Mouse (Mus musculus) adrenal gland (tissue): ENCODE measurements around the gene Brinp3.
"Not testable (repeated sequence)": the region's sequence is repeated elsewhere in the genome, so short reads cannot be mapped to it uniquely, and the experiment has no call there.

Source experiments
- intact Hi-C: fragments of 180-260 bp; cut with DNase I; formaldehyde crosslinking; loops from one replicate; pipeline ENCODE4 v1.15.1; 2025
- long read RNA-seq, 2 experiments: library from polyadenylated mRNA; unstranded; transcript quantifications; one replicate each; pipeline ENCODE4 v2.0.0; 2020; ENCODE audit warnings: borderline replicate concordance in 1 of 2; ENCODE audit not compliant: insufficient replicate concordance in 1 of 2

Gene Brinp3
- long read RNA-seq, experiment 1: 0 reads
- long read RNA-seq, experiment 2: 0 reads

DNA sequence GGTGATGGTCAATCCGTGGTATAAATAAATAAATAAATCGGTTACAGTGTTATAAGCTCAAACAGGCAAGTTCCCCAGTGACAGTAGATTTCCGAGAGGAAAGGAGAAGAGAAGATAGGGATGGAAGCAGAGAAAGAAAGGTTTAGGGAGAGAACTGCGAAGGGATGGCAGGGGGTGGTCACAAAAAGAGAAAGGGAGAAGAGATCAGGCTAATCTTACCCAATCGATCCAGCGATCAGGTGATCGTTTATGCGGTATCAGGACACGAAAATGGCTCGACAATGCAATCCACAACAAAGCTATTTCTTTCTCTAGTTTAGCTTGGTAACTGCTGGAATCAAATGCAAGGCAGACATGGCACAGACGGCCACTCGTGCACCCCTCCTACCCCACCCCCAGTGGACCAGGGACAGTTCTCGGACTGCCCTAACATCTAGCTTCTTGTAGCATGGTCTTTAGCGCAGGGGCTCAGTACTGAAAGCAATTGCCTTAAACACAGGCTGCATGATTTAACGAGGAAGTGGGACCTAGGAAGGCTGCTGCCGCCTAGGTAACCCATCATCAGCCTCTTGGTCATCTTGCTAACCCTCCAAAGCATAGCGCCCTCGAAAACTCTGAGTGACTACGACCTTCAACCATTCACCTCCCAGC, at the start of gene Brinp3:
Gene Brinp3 (plus strand): TSS at position 80 of the 651 bp plus-strand sequence.
- intact Hi-C loops: no loop called here

DNA sequence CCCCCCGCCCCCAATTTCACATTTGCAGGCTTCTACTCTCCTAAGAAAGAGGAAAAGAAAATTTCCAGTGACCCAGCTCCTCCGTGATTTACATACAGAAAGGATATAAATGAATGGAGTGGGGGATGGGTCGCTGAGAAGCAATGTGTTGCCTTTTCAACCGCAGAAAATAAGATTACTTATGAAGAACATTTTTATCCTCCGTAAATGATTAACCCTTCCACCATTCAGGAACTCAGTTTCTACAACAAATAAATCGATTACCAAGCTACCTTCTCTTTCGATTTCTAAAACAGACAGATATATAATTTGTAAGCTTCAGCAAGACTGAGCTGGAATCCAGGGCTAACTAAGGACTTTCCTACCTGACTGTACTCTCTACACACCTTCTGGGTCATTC, 339 bp upstream of the Brinp3 start:
- intact Hi-C loops: no loop called here

DNA sequence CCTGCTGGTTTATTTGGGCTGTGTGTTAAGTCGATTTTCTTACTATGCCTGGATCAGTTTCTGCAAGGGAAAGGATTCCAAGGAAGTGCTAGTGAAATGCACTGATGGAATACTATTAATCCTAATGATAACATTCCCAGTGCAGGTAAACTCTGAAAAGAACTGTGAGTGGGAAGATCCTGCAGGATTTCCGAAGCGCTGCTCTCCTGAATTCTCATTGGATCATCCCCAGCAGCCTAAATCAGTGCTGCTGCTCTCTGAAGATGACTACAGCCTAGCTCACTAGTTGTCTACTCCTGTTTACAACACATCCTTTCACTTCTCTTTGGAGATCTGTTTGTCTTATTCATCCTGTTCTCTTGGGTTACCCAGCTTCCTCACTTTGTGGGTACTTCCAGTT, 826 bp downstream of the Brinp3 start:
- intact Hi-C loops: no loop called here

DNA sequence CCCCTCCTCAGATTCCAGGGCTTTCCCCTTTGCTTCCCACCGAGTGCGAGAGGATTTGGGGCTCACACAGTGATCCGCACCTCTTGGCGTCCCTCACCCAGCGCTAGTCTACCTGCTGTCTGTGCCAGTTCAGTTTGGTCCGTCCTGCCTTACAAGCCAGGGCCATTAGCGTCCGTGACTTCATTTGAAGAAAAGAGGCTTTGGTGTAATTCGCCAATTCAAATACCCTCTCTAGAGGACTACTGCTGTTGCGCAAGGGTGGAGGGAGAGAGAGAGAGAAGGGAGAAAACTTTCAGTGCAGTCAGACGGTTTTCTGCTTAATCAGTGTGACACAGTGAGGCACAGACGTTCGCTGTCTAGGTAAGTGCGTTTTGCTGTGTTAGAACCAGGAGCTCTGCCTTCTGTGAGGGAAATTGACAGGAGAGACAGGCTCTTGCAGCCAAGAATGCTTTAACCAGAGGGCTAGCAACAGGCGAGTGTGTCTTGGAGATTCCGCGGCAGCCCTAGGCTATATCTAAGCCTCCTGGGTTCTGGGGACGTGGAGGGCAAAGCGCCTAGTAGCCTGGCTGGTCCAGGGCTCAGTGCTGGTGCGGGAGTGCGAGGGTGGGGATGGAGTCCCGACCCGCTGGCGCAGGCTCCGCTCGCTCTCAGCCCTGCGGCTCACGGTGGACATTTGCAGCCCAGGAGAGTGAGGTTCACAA, 3.0 kb downstream of the Brinp3 start:
- intact Hi-C loops: no loop called here

DNA sequence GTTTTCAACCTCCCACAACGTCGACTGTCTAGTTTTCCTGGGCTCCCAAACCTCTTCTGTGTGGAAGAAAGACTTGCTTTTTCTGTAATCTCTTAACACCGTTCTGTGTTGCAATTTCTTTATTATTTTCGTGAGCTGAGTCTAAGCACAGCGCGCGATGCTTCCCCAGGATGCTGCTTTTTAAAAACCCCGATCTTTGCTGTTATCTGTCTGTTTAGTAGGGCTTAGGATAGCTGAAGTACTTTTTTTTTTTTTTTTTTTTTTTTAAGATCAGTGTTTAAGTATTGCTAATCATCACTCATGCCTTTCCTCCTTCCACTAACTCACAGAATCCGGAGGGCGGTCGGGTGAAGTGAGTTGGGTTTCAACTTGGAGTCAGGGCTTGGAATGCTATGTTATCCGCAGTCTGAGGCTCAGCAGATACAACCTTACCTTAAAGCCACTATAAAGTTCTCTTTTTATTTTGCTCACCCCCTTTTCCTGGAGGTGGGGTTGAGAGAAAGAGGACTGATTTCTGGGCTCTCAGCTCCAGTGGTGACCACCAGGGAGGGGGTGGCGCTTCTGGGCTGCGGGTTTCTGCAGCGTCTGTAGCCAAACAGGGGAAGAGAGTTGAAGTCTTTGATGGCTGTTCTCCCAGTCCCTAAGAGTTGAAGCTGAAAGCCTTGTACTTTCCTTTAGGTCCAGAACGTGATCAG, 3.7 kb downstream of the Brinp3 start:
- intact Hi-C loops: no loop called here

DNA sequence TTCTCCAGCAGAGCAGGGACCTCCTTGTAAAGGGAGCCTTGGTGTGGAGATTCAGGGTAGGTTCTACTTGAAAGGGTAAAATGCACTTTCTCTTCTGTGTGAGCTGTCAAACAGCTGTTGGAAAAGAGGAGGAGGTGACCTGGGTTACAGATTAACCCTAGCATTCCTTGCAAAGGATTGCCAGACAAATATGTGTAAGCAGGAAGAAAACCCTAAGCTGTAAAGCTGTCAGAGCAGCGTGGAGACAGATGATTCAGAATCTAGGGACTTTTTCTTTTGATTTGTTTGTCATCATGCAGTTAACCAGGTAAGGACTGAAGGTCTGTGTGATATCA, 4.2 kb downstream of the Brinp3 start:
- intact Hi-C loops: no loop called here

DNA sequence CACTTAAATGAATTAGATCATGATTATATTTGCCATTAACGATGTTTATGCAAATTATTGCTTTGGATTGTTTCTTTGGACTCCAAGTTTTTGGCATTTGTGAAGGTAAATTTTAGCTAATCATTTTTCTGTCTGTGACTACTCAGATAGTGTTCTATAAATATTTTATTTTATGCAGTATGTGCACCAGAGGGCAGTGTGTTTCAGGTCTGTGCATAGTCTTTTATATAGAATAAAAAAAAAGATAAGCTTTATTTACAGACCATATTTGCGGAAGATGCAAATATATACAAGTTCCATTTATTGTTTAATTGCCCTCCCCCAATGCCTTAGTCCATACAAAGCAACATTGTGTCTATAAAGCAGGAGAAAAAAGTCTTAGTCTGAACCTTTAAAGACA, 20.8 kb downstream of the Brinp3 start:
- intact Hi-C loops: no loop called here

DNA sequence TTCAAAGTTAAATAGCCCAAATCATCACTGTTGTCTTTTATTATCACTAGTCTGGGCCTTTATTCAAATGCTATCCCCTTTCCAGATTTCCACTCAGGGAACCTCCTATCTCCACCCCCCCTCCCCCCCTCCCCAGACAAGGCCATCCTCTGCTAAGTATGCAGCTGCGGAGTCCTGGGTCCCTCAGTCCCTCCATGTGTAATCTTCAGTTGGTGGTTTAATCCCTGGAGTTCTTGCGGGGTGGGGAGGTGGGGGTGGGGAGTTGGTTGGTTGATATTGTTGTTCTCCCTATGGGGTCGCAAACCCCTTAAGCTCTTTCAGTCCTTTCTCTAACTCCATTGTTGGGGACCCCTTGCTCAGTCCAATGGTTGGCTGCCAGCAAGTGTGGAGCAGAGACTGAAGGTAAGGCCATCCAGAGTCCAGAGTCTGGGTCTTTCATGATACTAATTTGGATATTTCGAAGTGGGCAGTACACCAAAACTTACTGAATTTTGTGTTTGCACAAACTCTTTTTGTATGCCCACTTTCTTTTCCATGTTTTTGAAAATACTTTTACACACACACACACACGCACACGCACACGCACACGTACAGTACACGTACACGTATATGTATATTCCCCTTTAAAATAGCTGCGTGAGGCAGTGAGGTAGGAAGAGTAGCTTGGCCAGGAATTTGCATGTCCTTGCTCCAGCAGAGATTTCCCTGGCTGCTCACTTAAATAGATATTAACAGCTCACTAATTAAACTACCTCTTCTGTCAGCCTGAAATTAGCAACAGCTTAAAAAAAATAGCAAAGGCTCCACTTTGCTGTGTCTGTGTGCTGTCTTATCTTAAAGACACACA, 29.4 kb downstream of the Brinp3 start:
- intact Hi-C loops: no loop called here

DNA sequence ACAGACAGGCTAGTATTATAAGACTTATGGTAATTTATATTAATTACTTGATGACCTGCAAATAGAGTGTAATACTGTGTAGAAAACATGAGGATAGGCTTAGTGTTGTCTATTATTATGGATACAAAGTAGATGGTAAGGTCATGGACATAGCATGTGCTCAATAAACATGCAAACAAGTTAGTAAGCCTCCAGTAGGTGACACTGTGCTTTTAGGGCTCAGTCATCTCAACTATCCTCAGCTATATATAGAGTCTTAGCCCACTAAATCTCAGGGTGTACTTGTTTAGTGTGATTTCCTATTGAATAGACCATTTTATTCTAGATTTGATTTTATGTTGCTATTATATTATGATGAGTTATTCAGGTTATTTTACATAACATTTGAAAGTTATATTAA, 34.0 kb downstream of the Brinp3 start:
- intact Hi-C loops: no loop called here

DNA sequence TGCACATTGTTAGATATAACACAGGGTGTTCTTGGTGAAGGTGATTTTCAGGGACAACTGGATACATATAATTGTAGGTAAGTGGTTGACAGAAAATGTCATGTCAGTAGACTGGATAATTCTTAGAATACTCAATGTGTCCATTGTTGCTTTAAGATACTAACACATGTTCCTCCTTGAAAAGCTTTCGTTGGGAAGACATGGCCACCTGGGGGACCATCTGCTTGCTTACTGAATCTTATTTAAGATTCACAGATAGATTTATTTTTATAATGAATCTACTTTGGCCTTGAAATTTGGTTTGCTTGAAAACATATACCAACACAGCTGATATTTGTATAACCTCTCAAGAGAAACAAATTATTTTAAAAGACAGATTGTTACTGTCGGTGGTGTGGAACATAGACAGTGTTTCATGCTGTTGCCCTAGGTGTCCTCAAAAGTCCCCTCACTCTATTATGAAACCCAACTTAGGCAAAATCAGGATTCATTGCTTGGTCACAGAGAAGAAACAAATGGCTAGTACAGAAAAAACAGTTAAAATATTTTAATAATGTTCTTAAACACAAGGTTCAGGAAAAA, 52.4 kb downstream of the Brinp3 start:
- intact Hi-C loops: no loop called here

DNA sequence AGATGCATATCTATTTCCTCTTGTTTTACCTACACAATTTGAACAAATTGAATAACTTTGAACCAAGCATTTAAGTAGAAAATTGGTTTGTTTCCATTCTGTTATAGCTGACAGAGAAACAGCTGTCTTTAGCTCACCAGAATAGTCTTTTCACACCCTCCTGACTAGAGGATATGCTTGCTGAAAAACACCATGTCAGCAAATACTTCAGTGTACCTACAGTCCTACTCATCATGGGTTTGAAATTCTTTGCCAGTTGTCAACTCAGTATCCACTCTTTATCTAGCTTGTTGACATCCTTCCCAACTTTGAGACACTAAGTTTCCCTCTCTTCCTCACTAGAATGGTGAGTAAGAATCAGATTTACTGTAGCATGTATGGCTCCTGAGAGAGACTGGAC, 62.4 kb downstream of the Brinp3 start:
- intact Hi-C loops: no loop called here

DNA sequence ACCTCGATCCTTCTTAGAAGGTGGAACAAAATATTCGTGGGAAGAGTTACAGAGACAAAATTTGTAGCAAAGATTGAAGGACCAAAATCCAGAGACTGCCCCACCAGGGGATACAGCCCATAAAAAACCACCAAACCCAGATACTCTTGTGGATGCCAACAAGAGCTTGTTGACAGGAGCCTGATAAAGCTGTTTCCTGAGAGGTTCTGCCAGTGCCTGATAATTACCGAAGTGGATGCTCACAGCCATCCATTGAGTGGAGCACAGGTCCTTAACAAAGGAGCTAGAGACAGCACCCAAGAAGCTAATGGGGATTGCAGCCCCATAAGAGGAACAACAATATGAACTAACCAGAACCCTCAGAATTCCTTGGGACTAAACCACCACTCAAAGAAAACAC, 67.6 kb downstream of the Brinp3 start:
- intact Hi-C loops: no loop called here

DNA sequence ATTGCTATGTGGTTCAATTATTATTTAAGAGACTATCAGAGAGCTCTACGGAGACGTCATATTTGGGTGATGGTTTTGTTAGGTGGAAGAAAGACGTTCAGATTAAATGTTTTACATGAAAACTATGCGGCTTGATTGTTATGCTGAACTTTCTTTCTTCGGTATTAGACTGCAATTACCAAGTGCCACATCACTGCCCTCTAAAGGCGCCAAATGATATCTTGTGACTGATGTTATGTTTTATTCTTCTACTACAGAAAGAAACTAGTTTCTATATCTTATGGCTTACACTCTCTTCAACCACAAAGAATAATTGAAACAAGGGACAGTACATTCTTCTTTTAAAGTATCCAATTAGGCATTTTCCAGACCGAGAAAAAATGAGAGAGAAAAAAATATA, 89.6 kb downstream of the Brinp3 start:
- intact Hi-C loops: no loop called here

DNA sequence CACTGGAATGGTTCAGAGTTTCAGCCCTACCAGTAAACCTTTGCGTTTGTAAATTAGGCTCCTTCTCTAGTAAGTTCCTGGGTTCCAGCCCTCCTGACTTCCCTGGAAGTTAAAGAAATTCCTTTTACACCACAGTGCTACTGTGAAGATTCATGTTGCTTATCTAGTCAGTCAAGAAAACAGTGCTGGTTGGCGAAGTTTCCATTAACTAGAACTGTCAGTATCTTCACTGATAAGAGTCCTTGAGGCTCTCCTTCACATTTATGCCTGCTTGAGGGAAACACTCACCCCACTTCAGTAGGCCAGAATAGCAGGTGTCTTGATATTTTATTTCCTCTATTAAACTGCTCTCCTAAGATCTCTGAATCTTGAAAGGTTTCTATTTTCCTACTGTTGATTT, 138.3 kb downstream of the Brinp3 start:
- intact Hi-C loops: no loop called here

DNA sequence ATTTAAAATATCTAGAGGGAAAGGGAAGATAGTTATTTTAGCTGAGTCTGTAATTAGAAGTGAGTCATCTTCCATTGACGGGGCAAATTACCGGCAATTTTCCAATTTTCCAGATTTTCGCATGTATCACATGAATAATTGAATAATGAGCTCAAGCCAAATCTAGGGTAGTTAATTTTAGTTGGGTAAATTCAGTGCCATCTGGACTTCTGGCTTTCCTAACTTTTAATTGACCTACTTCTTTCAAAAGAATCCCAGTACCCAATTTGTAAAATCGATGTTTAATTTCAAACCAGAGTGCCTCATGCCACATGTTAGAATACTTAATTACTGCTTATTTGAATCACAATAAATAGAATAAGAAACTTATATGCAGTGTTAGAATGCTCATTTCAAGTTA, 162.7 kb downstream of the Brinp3 start:
- intact Hi-C loops: no loop called here

DNA sequence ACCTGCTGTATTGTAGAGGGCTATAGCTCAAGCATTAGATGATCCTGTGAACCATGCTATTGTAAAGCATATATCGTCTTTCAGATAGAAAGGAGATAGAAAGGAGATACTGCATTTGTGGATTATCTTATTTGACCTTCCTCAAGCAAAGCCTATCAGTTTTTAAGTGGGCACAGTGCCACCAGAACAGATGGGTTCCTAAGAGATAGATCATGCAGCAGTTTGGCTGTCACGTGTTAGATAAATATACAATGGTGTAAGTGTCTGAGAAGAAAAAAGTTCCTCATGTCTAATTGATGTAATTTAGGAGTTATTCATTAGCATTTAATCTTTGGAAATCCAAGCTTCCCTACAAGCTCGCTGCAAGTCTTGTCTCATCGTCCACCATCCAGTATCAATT, 206.2 kb downstream of the Brinp3 start:
- intact Hi-C loops: no loop called here

DNA sequence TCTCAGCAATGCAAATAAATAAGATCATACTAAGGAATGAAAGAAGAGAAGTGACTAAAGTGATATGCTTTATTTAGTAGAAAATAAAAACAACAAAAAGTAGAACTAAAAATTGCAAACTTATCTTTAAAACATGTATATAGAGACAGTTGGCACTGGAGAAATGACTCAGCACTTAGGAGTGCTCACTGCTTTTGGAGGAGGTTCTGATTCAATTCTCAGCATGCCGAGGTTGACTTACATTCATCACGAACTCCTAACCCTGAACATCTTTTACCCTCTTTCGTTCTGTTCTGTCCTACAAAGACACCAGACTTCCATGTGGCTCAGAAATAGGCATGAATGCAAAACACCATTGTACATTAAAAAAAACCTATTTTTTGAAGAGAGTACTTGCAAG, 225.0 kb downstream of the Brinp3 start:
- intact Hi-C loops: no loop called here

DNA sequence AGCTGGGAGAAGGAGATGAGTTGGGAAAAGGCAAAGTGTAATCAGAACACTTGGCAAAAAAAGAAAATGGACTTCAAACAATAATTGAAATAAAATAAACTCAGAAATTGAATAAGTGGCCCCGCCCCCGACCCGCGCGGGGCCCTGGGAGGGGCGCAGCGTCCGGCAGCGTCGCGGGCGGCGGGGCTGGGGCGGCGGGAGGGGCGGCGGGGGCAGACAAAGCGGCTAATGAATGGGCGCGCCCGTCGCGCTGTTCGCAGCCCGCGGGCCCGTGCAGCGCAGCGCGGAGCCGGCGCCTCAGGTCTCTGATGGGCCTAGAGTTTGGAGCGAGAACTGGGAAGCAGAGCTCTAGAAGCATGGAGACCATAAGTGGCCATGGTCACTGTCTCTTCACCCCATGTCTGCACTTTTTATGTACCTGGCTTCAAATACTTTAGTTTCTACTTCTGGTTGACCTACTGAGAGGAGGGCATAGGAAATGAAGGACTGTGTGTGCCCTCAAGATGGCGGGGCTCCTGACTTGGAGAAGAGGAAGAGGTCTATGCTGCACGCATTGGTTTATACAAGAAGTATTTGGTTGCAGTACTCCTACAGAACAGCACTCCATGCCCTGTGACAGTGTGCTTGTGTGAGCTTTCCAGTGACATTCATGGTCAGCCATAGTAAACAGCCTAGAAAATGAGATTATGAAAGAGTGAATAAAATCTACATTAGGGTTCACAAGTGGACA, 230.4 kb downstream of the Brinp3 start:
- intact Hi-C loops: not testable (repeated sequence)

DNA sequence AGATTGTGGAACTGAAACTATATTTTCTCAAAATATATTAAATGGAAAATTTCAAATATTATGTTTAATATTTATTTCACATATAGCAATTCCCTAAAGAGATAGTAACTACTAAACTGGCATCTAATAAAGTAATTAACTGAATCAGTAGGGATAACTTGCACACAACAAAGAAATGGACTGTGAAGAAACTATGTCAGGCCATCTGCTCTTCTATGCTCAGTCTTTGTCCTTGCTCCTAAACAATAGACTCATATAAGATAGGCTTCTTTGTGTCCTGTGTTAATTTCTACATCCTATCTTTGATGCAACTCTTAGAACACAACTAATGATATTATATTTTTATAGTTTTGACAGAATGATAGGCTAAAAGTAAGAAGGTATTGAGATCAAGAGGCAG, 256.5 kb downstream of the Brinp3 start:
- intact Hi-C loops: no loop called here

DNA sequence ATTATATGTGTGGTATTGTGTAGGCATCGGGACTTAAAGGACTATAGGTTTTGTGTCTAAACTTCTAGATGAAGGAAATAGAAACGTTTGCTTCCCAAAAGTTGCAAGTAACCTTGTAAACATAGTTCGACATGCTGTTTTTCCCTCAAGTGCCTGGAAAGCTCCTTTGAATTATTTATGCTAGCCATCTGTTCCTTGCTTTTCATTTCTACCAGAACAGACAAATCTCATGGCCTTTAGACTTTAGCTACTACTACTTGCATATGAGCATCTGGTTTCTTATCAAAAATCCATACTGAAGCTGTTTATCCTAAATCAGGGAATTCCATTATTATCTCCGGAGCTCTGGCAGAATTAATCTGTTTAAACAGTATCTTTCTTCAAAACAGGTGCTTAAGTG, 288.7 kb downstream of the Brinp3 start:
- intact Hi-C loops: no loop called here

DNA sequence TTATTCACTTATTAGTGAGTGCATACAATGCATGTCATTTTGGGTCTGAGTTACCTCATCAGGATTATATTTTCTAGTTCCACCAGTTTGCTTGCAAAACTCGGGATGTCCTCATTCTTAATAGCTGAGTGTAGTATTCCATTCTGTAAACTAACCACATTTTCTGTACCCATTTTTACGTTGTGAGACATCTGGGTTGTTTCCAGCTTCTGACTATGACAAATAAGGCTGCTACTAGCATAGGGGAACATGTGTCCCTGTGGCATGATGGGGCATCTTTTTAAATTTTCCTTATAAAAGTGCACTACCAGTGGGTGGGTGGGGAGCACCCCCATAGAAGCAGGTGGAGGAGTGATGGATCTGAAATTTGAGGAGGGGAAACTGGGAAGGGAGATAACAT, 292.7 kb downstream of the Brinp3 start:
- intact Hi-C loops: no loop called here
